Mouse (Mus musculus) adipocyte (in vitro differentiated cells): ENCODE measurements around the gene Cast.

Experiments used
- DNase-seq: peaks from one replicate; pipeline ENCODE4 v3.0.0-alpha.2; 2016; ENCODE audit warnings: low spot score

Cast gene

DNA sequence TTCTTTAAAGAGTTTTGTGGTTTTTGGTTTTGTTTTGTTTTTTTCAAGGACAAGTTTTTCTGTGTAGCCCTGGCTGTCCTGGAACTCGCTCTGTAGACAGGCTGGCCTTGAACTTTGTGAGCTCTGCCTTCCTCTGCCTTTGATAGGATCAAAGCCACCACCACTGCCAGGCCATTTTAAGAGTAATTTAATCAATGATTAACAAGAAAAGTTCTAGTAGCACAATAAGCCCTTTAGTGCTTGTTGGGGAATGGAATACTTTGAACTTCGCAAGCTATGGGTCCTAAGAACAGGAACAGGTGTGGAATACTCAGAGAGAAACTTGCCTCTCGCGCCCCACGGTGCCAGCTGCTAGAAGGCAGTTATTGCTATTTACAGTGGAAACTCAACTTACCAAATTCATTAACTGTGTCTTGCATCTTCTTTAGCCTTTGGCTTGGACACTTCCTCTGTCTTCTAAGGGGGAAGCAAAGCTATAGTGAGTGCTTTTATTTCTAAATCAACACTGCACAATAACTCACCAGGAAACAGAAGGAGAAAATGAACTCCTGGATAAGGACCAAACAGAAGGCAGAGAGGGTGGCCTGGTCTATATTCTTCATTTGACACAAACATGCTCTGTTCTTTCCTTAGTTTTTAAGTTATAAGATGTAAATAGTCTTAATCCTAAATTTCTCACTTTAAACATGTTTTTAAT is 113.0 kb downstream of the Cast start:
- DNase-seq = no peak
